ENCODE assay signal across 14 mouse cellular contexts in genomic region chr2:107609872-107610559, GRCm38 (mm10).
"Had no signal": no experiment of that assay in that cellular context is flagged by ENCODE, and none has a peak within 500 bp of the region (broad histone marks: within the 10 kb centered on the region; RNA-seq: fewer than 3 reads in every experiment).

No protein-coding gene starts in this region.

- DNase-seq: kidney, adult 8-10 months; kidney, postnatal 36 days; layer of hippocampus, adult 9-11 months; left cerebral cortex, postnatal 4 days; lung, adult 18-20 months; right cerebral cortex, postnatal 14 days; thymus, adult 2 months; thymus, postnatal 25 days had no signal

- H3K27me3 ChIP-seq: limb, embryonic 13.5 days; midbrain, embryonic 15.5 days; neural tube, embryonic 13.5 days; stomach, embryonic 15.5 days had no signal

- H3K9me3 ChIP-seq: limb, embryonic 13.5 days; midbrain, embryonic 15.5 days; neural tube, embryonic 13.5 days; stomach, embryonic 15.5 days had no signal

- H3K4me2 ChIP-seq: limb, embryonic 13.5 days; midbrain, embryonic 15.5 days; neural tube, embryonic 13.5 days; stomach, embryonic 15.5 days had no signal

- H3K4me3 ChIP-seq: limb, embryonic 13.5 days; midbrain, embryonic 15.5 days; neural tube, embryonic 13.5 days; stomach, embryonic 15.5 days had no signal

- H3K27ac ChIP-seq: kidney, postnatal 0 days; limb, embryonic 13.5 days; liver, embryonic 14.5 days; midbrain, embryonic 15.5 days; neural tube, embryonic 13.5 days; stomach, embryonic 15.5 days had no signal

- H3K36me3 ChIP-seq: limb, embryonic 13.5 days; midbrain, embryonic 15.5 days; neural tube, embryonic 13.5 days; stomach, embryonic 15.5 days had no signal

- H3K4me1 ChIP-seq: limb, embryonic 13.5 days; midbrain, embryonic 15.5 days; neural tube, embryonic 13.5 days; stomach, embryonic 15.5 days had no signal

- H3K9ac ChIP-seq: limb, embryonic 13.5 days; liver, embryonic 14.5 days; midbrain, embryonic 15.5 days; neural tube, embryonic 13.5 days; stomach, embryonic 15.5 days had no signal

- ATAC-seq: midbrain, embryonic 15.5 days had no signal
